Mouse (Mus musculus) heart, embryonic 10.5 days (tissue): ENCODE data around the gene Tmc8. TPM values are rescaled to one million over a fixed set of nuclear protein-coding genes. Genes with fewer than 3 reads are reported as not detected.
"Not testable (repeated sequence)": the region's sequence is repeated elsewhere in the genome, so short reads cannot be mapped to it uniquely, and the experiment has no call there.

Source experiments
- DNase-seq: peaks from one replicate; pipeline ENCODE4 v3.0.0-alpha.2; 2017; ENCODE audit warnings: low spot score
- H3K27ac ChIP-seq: fragments of 300-500 bp; sonication (generic); 2 replicates; pipeline ENCODE4 v1.5.1; 2016; ENCODE audit warnings: mild to moderate bottlenecking
- H3K27me3 ChIP-seq: fragments of 300-500 bp; sonication (generic); 2 replicates; pipeline ENCODE4 v1.6.1; 2016; ENCODE audit warnings: mild to moderate bottlenecking; ENCODE audit not compliant: poor library complexity, insufficient read depth, severe bottlenecking
- H3K36me3 ChIP-seq: fragments of 300-500 bp; sonication (generic); 2 replicates; pipeline ENCODE4 v1.6.1; 2016; ENCODE audit warnings: mild to moderate bottlenecking, moderate library complexity
- H3K4me1 ChIP-seq: fragments of 300-500 bp; sonication (generic); 2 replicates; pipeline ENCODE4 v1.6.1; 2016; ENCODE audit warnings: mild to moderate bottlenecking
- H3K4me3 ChIP-seq: fragments of 300-500 bp; sonication (generic); 2 replicates; pipeline ENCODE4 v1.5.1; 2016; ENCODE audit warnings: mild to moderate bottlenecking, moderate library complexity
- H3K9me3 ChIP-seq: fragments of 300-500 bp; sonication (generic); 2 replicates; pipeline ENCODE4 v1.6.1; 2016; ENCODE audit warnings: mild to moderate bottlenecking, moderate library complexity
- WGBS: fragments of 180-500 bp; shearing (Covaris S2); methylation state at CpG from one replicate; pipeline ENCODE4 v1.1.7; 2016; 5-methylcytosine and 5-hydroxymethylcytosine counted together
- polyA plus RNA-seq: library from polyadenylated mRNA; unstranded; fragments of >200 nt; fragmentation: Nextera tagmentation; extraction: Ambion mirVana; gene quantifications from 2 replicates; pipeline ENCODE4 v1.2.1, GENCODE M21; 2016

Tmc8 gene
- polyA plus RNA-seq, 1 experiment from 2014 or later, result 3.7 TPM

DNA sequence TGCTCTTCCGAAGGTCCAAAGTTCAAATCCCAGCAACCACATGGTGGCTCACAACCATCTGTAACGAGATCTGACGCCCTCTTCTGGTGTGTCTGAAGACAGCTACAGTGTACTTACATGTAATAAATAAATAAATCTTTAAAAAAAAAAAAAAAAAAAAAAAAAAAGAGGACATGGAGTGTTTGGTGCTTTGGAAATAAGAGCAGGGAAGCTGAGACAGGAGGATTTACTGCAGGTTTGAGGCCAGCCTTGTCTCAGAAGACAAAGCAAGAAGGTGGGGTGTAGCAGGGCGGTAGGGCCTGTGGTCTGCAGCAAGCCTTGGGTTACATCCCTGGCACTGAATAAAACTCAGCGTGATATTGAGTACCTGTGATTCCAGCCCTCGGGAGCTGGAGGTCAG, 51.6 kb downstream of the Tmc8 start:
- H3K4me3 ChIP-seq, DNase-seq, H3K36me3 ChIP-seq: not testable (repeated sequence)

GRCm38 (mm10) chr11:117834086-117834485, 52.2 kb downstream of the Tmc8 start:
- 0 out of 2 replicates have a peak, but pooled peaks cover 2% of the 10 kb centered on the region for H3K36me3 ChIP-seq
- DNase-seq, result no peak
- WGBS, result 90% methylated on average over 8 of the region's 8 CpGs
- H3K27me3 ChIP-seq, result no peaks in the 10 kb centered on the region
- H3K4me3 ChIP-seq, result no peak overlapping the region
- peaks cover 44% of the 10 kb centered on the region for H3K4me1 ChIP-seq
- no peaks in the 10 kb centered on the region for H3K9me3 ChIP-seq
- no peak overlapping the region for H3K27ac ChIP-seq

More for the DNA sequence above, 51.6 kb downstream of the Tmc8 start:
- H3K27ac ChIP-seq, H3K9me3 ChIP-seq, H3K27me3 ChIP-seq: not testable (repeated sequence)
- H3K4me1 ChIP-seq, result peaks cover 47% of the 10 kb centered on the region
- 72% methylated on average over 5 of the region's 6 CpGs for WGBS

GRCm38 (mm10) chr11:117836306-117836705, 54.4 kb downstream of the Tmc8 start:
- Histone ChIP-seq H3K4me1 (peaks cover 36% of the 10 kb centered on the region), H3K27ac (no peak overlapping the region), H3K9me3 (no peaks in the 10 kb centered on the region), H3K4me3 (peak overlapping the region; percentile 34; the same call in 1 of the 2 replicates), H3K36me3 (0 out of 2 replicates have a peak, but pooled peaks cover 2% of the 10 kb centered on the region), H3K27me3 (no peaks in the 10 kb centered on the region)
- DNase-seq, result no peak
- 21% methylated on average over 13 of the region's 13 CpGs for WGBS

- 58% methylated on average over 2 of the region's 2 CpGs for WGBS
- no peaks in the 10 kb centered on the region for H3K27me3 ChIP-seq
- DNase-seq, result peak; percentile 93
- no peaks in the 10 kb centered on the region for H3K9me3 ChIP-seq
- 0 out of 2 replicates have a peak, but pooled peaks cover 2% of the 10 kb centered on the region for H3K36me3 ChIP-seq
- H3K4me3 ChIP-seq, result no peak overlapping the region
- peaks cover 26% of the 10 kb centered on the region for H3K4me1 ChIP-seq
- H3K27ac ChIP-seq, result no peak overlapping the region
Measured at GRCm38 (mm10) chr11:117838572-117838971, 56.7 kb downstream of the Tmc8 start.

GRCm38 (mm10) chr11:117839021-117839420, 57.1 kb downstream of the Tmc8 start:
- WGBS, result 63% methylated on average over 1 of the region's 1 CpGs
- no peak for DNase-seq
- Histone ChIP-seq H3K4me3 (no peak overlapping the region), H3K27me3 (no peaks in the 10 kb centered on the region), H3K9me3 (no peaks in the 10 kb centered on the region), H3K36me3 (0 out of 2 replicates have a peak, but pooled peaks cover 2% of the 10 kb centered on the region), H3K4me1 (peaks cover 26% of the 10 kb centered on the region), H3K27ac (no peak overlapping the region)

GRCm38 (mm10) chr11:117840910-117841309, 59.0 kb downstream of the Tmc8 start:
- 48% methylated on average over 1 of the region's 1 CpGs for WGBS

More at GRCm38 (mm10) chr11:117840910-117841309, 59.0 kb downstream of the Tmc8 start:
- H3K36me3 ChIP-seq, result no peaks in the 10 kb centered on the region
- H3K9me3 ChIP-seq, result no peaks in the 10 kb centered on the region
- no peaks in the 10 kb centered on the region for H3K27me3 ChIP-seq
- H3K4me1 ChIP-seq, result peaks cover 26% of the 10 kb centered on the region
- H3K4me3 ChIP-seq, result no peak overlapping the region
- no peak for DNase-seq
- H3K27ac ChIP-seq, result peak overlapping the region; percentile 23; the same call in 1 of the 2 replicates

Other genes with a start within 250 kb of the Tmc8 start
- gene Tnrc6c, start 127.8 kb upstream of the Tmc8 start, polyA plus RNA-seq, result 6.1 and 7.4 TPM in 2 replicates
- 30.6 and 33.3 TPM in 2 replicates for gene Tmc6, start 122 bp downstream of the Tmc8 start, polyA plus RNA-seq
- gene 6030468B19Rik, start 15.6 kb downstream of the Tmc8 start, polyA plus RNA-seq, result 4.3 and 4.8 TPM in 2 replicates
- 1.1 TPM in 2 replicates for gene Gm20708, start 27.6 kb downstream of the Tmc8 start, polyA plus RNA-seq
- gene Syngr2, start 27.6 kb downstream of the Tmc8 start, polyA plus RNA-seq, result 68.1 and 76.3 TPM in 2 replicates
- gene Afmid, start 43.8 kb downstream of the Tmc8 start, polyA plus RNA-seq, result 8.8 and 13.5 TPM in 2 replicates
- 124 and 134 TPM in 2 replicates for gene Tk1, start 44.0 kb downstream of the Tmc8 start, polyA plus RNA-seq
- 275 and 334 TPM in 2 replicates for gene Birc5, start 67.2 kb downstream of the Tmc8 start, polyA plus RNA-seq
- gene Tmem235, start 78.7 kb downstream of the Tmc8 start, polyA plus RNA-seq, result not detected in 2 replicates
- gene Tha1, start 91.4 kb downstream of the Tmc8 start, polyA plus RNA-seq, result 4.0 and 4.3 TPM in 2 replicates
- gene Socs3, start 188.0 kb downstream of the Tmc8 start, polyA plus RNA-seq, result 6.9 and 10.6 TPM in 2 replicates
- gene Pgs1, start 204.2 kb downstream of the Tmc8 start, polyA plus RNA-seq, result 34.0 and 38.5 TPM in 2 replicates